14 mouse cellular contexts compared by ENCODE assay signal in the genomic region with DNA sequence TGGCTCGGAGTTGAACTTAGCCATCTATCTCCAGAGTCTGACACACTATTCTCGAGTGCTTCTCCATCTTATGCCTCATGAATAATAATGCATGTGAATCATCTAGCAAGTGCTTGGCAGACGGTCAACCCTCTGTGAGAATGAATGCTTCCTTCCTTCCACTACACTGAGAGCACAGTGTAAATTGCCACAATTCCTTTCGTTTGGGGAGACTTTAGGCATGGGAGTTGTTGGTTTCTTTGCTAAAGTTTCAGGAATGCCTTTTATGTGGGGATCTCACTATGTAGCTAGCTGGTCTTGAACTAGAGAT. TPM values are rescaled to one million over a fixed set of nuclear protein-coding genes. Genes with fewer than 3 reads are reported as not detected.
DNase-seq lines count a peak whose midpoint lies in the region; ATAC-seq lines count a peak whose summit lies in the region.
"Had no signal": no experiment of that assay in that cellular context is flagged by ENCODE, and none has a peak within 500 bp of the region (broad histone marks: within the 10 kb centered on the region; RNA-seq: fewer than 3 reads in every experiment).

No protein-coding gene starts in this region.

- H3K9me3 ChIP-seq in forebrain, embryonic 14.5 days (replicated peaks; ENCODE audit: control insufficient read depth, low read length), result no peaks in the 10 kb centered on the region
- no peaks in the 10 kb centered on the region for H3K9me3 ChIP-seq in forebrain, embryonic 12.5 days
- H3K9me3 ChIP-seq: embryonic facial prominence, embryonic 10.5 days; limb, embryonic 13.5 days had no signal

- 39% methylated on average over 4 of the region's 4 CpGs for WGBS in forebrain, embryonic 14.5 days
- 69% methylated on average over 4 of the region's 4 CpGs for WGBS in forebrain, embryonic 12.5 days

- peak overlapping the region; percentile 23; the same call in 1 of the 2 replicates for H3K27ac ChIP-seq in forebrain, embryonic 14.5 days (ENCODE audit: low read depth, low read length)
- no peak overlapping the region for H3K27ac ChIP-seq in forebrain, embryonic 12.5 days
- H3K27ac ChIP-seq: embryonic facial prominence, embryonic 10.5 days; gastrocnemius, adult 2 months; limb, embryonic 13.5 days had no signal

- no peaks in the 10 kb centered on the region for H3K27me3 ChIP-seq in forebrain, embryonic 14.5 days (replicated peaks; ENCODE audit: control insufficient read depth, insufficient read depth, low read length)
- no peaks in the 10 kb centered on the region for H3K27me3 ChIP-seq in forebrain, embryonic 12.5 days
- H3K27me3 ChIP-seq: limb, embryonic 13.5 days had no signal

- ATAC-seq in forebrain, embryonic 14.5 days, result peak; percentile 54
- ATAC-seq in forebrain, embryonic 12.5 days (ENCODE audit: low FRiP score), result no peak
- ATAC-seq: CD4-positive, CD25-positive, alpha-beta regulatory T cell, adult 4 months had no signal

- peak; percentile 74 for DNase-seq in forebrain, embryonic 14.5 days (ENCODE audit: low spot score)
- DNase-seq in brain, adult 2 months (ENCODE audit: low read depth, low spot score), result peak; percentile 91
- peak; percentile 60 to 74 for DNase-seq in layer of hippocampus, adult 8-10 months (ENCODE audit: low spot score in 2 of 2)
- peak; percentile 81 for DNase-seq in right cerebral cortex, adult 18-20 months
- DNase-seq in kidney, adult 11 months, result no peak
- no peak for DNase-seq in B cell, adult 2 months
- DNase-seq in adrenal gland, adult 8-10 months, result no peak
- DNase-seq: gastrocnemius, adult 2 months; heart, postnatal 10 days; lung, postnatal 10 days had no signal

- H3K36me3 ChIP-seq in forebrain, embryonic 14.5 days (ENCODE audit: control insufficient read depth, insufficient read depth, low read length), result peaks cover 4% of the 10 kb centered on the region; the same call in 1 of the 2 replicates
- H3K36me3 ChIP-seq in forebrain, embryonic 12.5 days (replicated peaks), result peaks cover 13% of the 10 kb centered on the region
- H3K36me3 ChIP-seq: embryonic facial prominence, embryonic 10.5 days; limb, embryonic 13.5 days had no signal

- H3K4me3 ChIP-seq in forebrain, embryonic 14.5 days (ENCODE audit: low read depth, low read length), result no peak overlapping the region
- H3K4me3 ChIP-seq in forebrain, embryonic 12.5 days (replicated peaks), result no peak overlapping the region
- H3K4me3 ChIP-seq: embryonic facial prominence, embryonic 10.5 days; gastrocnemius, adult 2 months; limb, embryonic 13.5 days had no signal

- no peak overlapping the region for H3K9ac ChIP-seq in forebrain, embryonic 14.5 days (ENCODE audit: low read length)
- H3K9ac ChIP-seq in forebrain, embryonic 12.5 days, result no peak overlapping the region
- H3K9ac ChIP-seq: limb, embryonic 13.5 days had no signal

- H3K4me2 ChIP-seq in forebrain, embryonic 14.5 days (ENCODE audit: low read length), result no peak overlapping the region
- H3K4me2 ChIP-seq in forebrain, embryonic 12.5 days, result no peak overlapping the region
- H3K4me2 ChIP-seq: limb, embryonic 13.5 days had no signal

- no peaks in the 10 kb centered on the region for H3K4me1 ChIP-seq in forebrain, embryonic 14.5 days (ENCODE audit: control insufficient read depth, insufficient read depth, low read length)
- H3K4me1 ChIP-seq in forebrain, embryonic 12.5 days, result peaks cover 3% of the 10 kb centered on the region; the same call in 1 of the 2 replicates
- H3K4me1 ChIP-seq: embryonic facial prominence, embryonic 10.5 days; limb, embryonic 13.5 days had no signal

RNA-seq across cellular contexts. Expression of a gene that starts 32.9 kb away (rescaled TPM):
- polyA plus RNA-seq in forebrain, embryonic 14.5 days (2014; fragmentation: Nextera tagmentation; extraction: Ambion mirVana), result 39.5 and 58.9 TPM in 2 replicates
- 47.6 and 53.8 TPM in 2 replicates for polyA plus RNA-seq in forebrain, embryonic 12.5 days (2016; fragmentation: Nextera tagmentation; extraction: Ambion mirVana)
- 10 to 100 TPM; 17.5 to 19.2 (median 18.5) TPM for total RNA-seq in layer of hippocampus, adult 8-10 months (2022)
- total RNA-seq in adrenal gland, adult 8-10 months (2022), result under 1 TPM in 1 of 4 experiments, not detected in 3; 0.10 TPM
- total RNA-seq: gastrocnemius, adult 2 months had no signal

Comparison
In these comparisons a context has a peak if more than half of its experiments do, and no peak if none do; other contexts are left out.
1. DNase-seq: peak in forebrain, embryonic 14.5 days (single experiment), brain, adult 2 months (single experiment), layer of hippocampus, adult 8-10 months (2 of 2) and right cerebral cortex, adult 18-20 months (single experiment); none in kidney, adult 11 months (single experiment), B cell, adult 2 months (0 of 2) and adrenal gland, adult 8-10 months (single experiment).
2. RNA of a gene that starts 32.9 kb away (total RNA-seq): 17.5 to 19.2 TPM in layer of hippocampus, adult 8-10 months; 0.10 TPM in adrenal gland, adult 8-10 months; every median in the first group is over 10 times any median in the second.